Mouse (Mus musculus): ENCODE measurements at regions not wholly inside any gene's neighbourhood (a gene's known extent, or its start where the extent isn't known, plus 50 kb on each side); places are given as distances from the start of the nearest gene placed in this dataset. TPM values are rescaled to one million over a fixed set of nuclear protein-coding genes. Genes with fewer than 3 reads are reported as not detected.
"Not testable (repeated sequence)": the region's sequence is repeated elsewhere in the genome, so short reads cannot be mapped to it uniquely, and the experiment has no call there.

DNA sequence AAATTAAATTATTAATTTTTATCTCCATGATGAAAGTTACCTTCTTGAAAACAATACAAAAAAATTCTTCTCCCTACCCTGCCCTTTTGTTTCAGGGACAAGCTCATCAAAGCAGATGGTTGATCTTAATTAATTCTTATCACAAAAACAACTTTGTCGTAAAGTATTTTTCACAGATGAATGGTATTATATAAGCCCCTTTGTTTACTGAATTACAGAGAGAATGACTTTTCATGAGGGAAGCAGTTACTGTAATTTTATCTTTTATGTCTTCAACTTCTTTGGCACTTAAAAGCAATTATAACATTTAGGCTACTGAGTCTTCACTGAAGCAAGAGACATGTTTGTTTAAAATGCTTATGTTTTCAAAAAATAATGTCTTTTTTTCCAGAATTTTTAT lies 1303.5 kb upstream of the Got2 start:
- no peaks in the 10 kb centered on the region for H3K36me3 ChIP-seq (ENCODE audit: control insufficient read depth, insufficient read depth, low read length)
- H3K4me2 ChIP-seq (ENCODE audit: low read length), result no peak overlapping the region
- no peaks in the 10 kb centered on the region for H3K27me3 ChIP-seq (replicated peaks; ENCODE audit: control insufficient read depth, insufficient read depth, low read length)
- no peak for ATAC-seq
- no peaks in the 10 kb centered on the region for H3K9me3 ChIP-seq (ENCODE audit: control insufficient read depth, low read length)
- H3K4me3 ChIP-seq (ENCODE audit: low read length), result no peak overlapping the region
- H3K9ac ChIP-seq (ENCODE audit: low read depth, low read length), result no peak overlapping the region
- H3K4me1 ChIP-seq (ENCODE audit: control insufficient read depth, insufficient read depth, low read depth, low read length), result no peaks in the 10 kb centered on the region
- WGBS, result 60% methylated on average over 1 of the region's 1 CpGs
- H3K27ac ChIP-seq (ENCODE audit: low read depth, low read length), result no peak overlapping the region

DNA sequence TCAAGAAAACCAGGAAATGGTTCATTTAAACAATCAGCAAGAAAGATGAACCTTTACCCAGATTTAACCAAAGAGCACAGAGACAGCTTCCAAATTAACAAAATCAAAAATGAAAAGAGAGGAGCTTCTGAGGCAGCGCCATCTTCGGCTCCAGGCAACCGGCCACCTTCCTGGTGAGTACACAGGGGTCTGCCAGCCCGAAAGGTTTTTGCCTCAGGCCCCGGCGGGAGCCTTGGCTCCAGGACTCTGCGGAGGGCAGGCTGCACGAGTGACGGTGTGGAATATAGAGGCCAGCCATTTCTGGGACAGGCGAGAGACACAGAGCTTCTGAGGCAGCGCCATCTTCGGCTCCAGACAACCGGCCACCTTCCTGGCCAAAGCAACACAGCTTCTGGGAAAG lies 1295.5 kb upstream of the Got2 start:
- not testable (repeated sequence) for H3K4me1 ChIP-seq (ENCODE audit: control insufficient read depth, insufficient read depth, low read depth, low read length); H3K9me3 ChIP-seq (ENCODE audit: control insufficient read depth, low read length); H3K4me3 ChIP-seq (ENCODE audit: low read length); H3K9ac ChIP-seq (ENCODE audit: low read depth, low read length); H3K27ac ChIP-seq (ENCODE audit: low read depth, low read length); ATAC-seq; H3K27me3 ChIP-seq (replicated peaks; ENCODE audit: control insufficient read depth, insufficient read depth, low read length); H3K4me2 ChIP-seq (ENCODE audit: low read length); H3K36me3 ChIP-seq (ENCODE audit: control insufficient read depth, insufficient read depth, low read length)
- 90% methylated on average over 13 of the region's 13 CpGs for WGBS

DNA sequence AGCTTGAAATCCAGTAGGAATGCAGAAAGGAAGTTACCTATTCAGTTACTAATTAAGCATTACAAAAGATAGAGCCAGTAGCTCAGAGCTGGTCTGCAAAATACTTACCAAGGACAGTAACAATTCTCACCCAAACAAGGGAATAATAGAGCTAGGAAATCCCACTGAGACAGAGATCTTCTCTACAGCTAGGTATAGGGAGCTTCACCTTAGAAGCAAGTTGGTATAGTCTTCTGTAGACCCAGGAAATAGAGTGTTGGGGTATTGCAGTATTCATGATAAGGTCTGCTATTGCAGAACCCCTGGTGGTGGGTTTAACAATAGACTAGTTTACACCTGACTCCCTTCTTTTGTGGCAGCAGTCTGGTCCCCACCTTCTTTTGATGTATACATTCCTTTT lies 1294.1 kb upstream of the Got2 start:
- ATAC-seq; H3K27ac ChIP-seq (ENCODE audit: low read depth, low read length); H3K9ac ChIP-seq (ENCODE audit: low read depth, low read length); H3K9me3 ChIP-seq (ENCODE audit: control insufficient read depth, low read length); H3K4me1 ChIP-seq (ENCODE audit: control insufficient read depth, insufficient read depth, low read depth, low read length); H3K4me2 ChIP-seq (ENCODE audit: low read length); H3K27me3 ChIP-seq (replicated peaks; ENCODE audit: control insufficient read depth, insufficient read depth, low read length); H3K4me3 ChIP-seq (ENCODE audit: low read length); H3K36me3 ChIP-seq (ENCODE audit: control insufficient read depth, insufficient read depth, low read length): not testable (repeated sequence)

Small RNA genes in the stretch of these regions (microRNA-seq; reads per million reads assigned to microRNA genes)
- gene Gm26399, result not detected
